Mouse (Mus musculus) CH12.LX (cell line): ENCODE results near the gene Selenov. TPM values are rescaled to one million over a fixed set of nuclear protein-coding genes. Genes with fewer than 3 reads are reported as not detected.

Experiments used
- DNase-seq: peaks from one replicate; pipeline ENCODE4 v3.0.0-alpha.2; 2013; ENCODE audit errors: extremely low read depth
- H3K27ac ChIP-seq: 2 replicates; pipeline ENCODE4 v1.5.1; 2012; ENCODE audit warnings: low read depth, mild to moderate bottlenecking, control low read depth, moderate library complexity; ENCODE audit not compliant: insufficient read depth
- H3K27me3 ChIP-seq: replicated peaks from 2 replicates; pipeline ENCODE3; 2012; ENCODE audit warnings: inconsistent platforms
- H3K36me3 ChIP-seq, 2 experiments: replicated peaks in 1 of 2; 2 replicates each; pipeline versions ENCODE3 to v1.6.1; 2012; ENCODE audit warnings: inconsistent platforms in 1 of 2, low read length in 1 of 2, mild to moderate bottlenecking in 1 of 2, mixed read lengths in 1 of 2, moderate library complexity in 1 of 2; ENCODE audit not compliant: control insufficient read depth in 1 of 2, insufficient read depth in 1 of 2
- H3K4me1 ChIP-seq, 2 experiments: 2 replicates each; pipeline ENCODE4 v1.6.1; 2012; ENCODE audit warnings: inconsistent platforms in 1 of 2, moderate library complexity in 1 of 2; ENCODE audit not compliant: insufficient read depth in 2 of 2, control insufficient read depth in 1 of 2
- H3K4me2 ChIP-seq: 2 replicates; pipeline ENCODE4 v1.6.1; 2012; ENCODE audit warnings: low read depth, mild to moderate bottlenecking, control low read depth; ENCODE audit not compliant: poor library complexity, insufficient read depth, severe bottlenecking
- H3K4me3 ChIP-seq, 3 experiments: fragments of 150-350 bp in 1 of 3; sonication (generic) in 1 of 3; replicated peaks in 1 of 3; 2 replicates each; pipeline versions ENCODE3 to v1.5.1; 2011 to 2012; ENCODE audit warnings: low read depth in 2 of 3, low read length in 2 of 3, mild to moderate bottlenecking in 2 of 3, moderate library complexity in 2 of 3, control low read depth in 1 of 3, improper control_type of control experiment in 1 of 3, inconsistent platforms in 1 of 3, mixed read lengths in 1 of 3; ENCODE audit not compliant: poor library complexity in 1 of 3
- H3K79me2 ChIP-seq: replicated peaks from 2 replicates; pipeline ENCODE4 v1.6.1; 2012; ENCODE audit warnings: mild to moderate bottlenecking, moderate library complexity; ENCODE audit not compliant: control insufficient read depth, poor library complexity, insufficient read depth, severe bottlenecking; ENCODE audit errors: extremely low read depth
- H3K9ac ChIP-seq: 2 replicates; pipeline ENCODE4 v1.6.1; 2012; ENCODE audit warnings: low read depth, mild to moderate bottlenecking, control low read depth, moderate library complexity; ENCODE audit not compliant: insufficient read depth
- H3K9me3 ChIP-seq: replicated peaks from 2 replicates; pipeline ENCODE3; 2012; ENCODE audit warnings: low read length, inconsistent platforms, mixed read lengths
- BHLHE40 ChIP-seq: IDR thresholded peaks from 2 replicates; pipeline ENCODE4 v1.6.1; 2011; ENCODE audit warnings: mild to moderate bottlenecking, low read depth, low read length, improper control_type of control experiment
- CHD1 ChIP-seq: IDR thresholded peaks from 2 replicates; pipeline ENCODE4 v1.6.1; 2012; ENCODE audit warnings: low read depth, low read length, improper control_type of control experiment, inconsistent platforms
- CHD2 ChIP-seq: IDR thresholded peaks from 2 replicates; pipeline ENCODE4 v1.6.1; 2011; ENCODE audit warnings: low read length, improper control_type of control experiment
- CTCF ChIP-seq, 2 experiments: IDR thresholded peaks in 1 of 2; conservative IDR thresholded peaks in 1 of 2; 2 replicates each; pipeline ENCODE4 v1.5.1; 2011 to 2012; ENCODE audit warnings: low read depth in 2 of 2, low read length in 2 of 2, improper control_type of control experiment in 1 of 2, inconsistent platforms in 1 of 2, mild to moderate bottlenecking in 1 of 2, moderate library complexity in 1 of 2
- ELF1 ChIP-seq: IDR thresholded peaks from 2 replicates; pipeline ENCODE4 v1.6.1; 2014; ENCODE audit warnings: low read depth, mild to moderate bottlenecking, inconsistent platforms, low read length, improper control_type of control experiment
- EP300 ChIP-seq: IDR thresholded peaks from 2 replicates; pipeline ENCODE4 v1.6.1; 2011; ENCODE audit warnings: low read length, improper control_type of control experiment
- ETS1 ChIP-seq: conservative IDR thresholded peaks from 2 replicates; pipeline ENCODE4 v1.6.1; 2012; ENCODE audit warnings: low read depth, mild to moderate bottlenecking, inconsistent platforms, low read length, improper control_type of control experiment, moderate library complexity
- KAT2A ChIP-seq: IDR thresholded peaks from 2 replicates; pipeline ENCODE4 v1.6.1; 2012; ENCODE audit warnings: low read length, improper control_type of control experiment, inconsistent platforms; ENCODE audit not compliant: insufficient replicate concordance
- MAFK ChIP-seq: IDR thresholded peaks from 2 replicates; pipeline ENCODE4 v1.6.1; 2011; ENCODE audit warnings: low read length, improper control_type of control experiment; ENCODE audit not compliant: insufficient replicate concordance
- MAX ChIP-seq: IDR thresholded peaks from 2 replicates; pipeline ENCODE4 v1.6.1; 2011; ENCODE audit warnings: low read length, improper control_type of control experiment
- MAZ ChIP-seq: IDR thresholded peaks from 2 replicates; pipeline ENCODE4 v1.6.1; 2012; ENCODE audit warnings: low read depth, mild to moderate bottlenecking, inconsistent platforms, low read length, improper control_type of control experiment, moderate library complexity
- MEF2A ChIP-seq: IDR thresholded peaks from 2 replicates; pipeline ENCODE4 v1.6.1; 2014; ENCODE audit warnings: low read depth, mild to moderate bottlenecking, inconsistent platforms, low read length, improper control_type of control experiment, borderline replicate concordance
- MXI1 ChIP-seq: IDR thresholded peaks from 2 replicates; pipeline ENCODE4 v1.6.1; 2011; ENCODE audit warnings: mild to moderate bottlenecking, low read depth, low read length, improper control_type of control experiment
- NRF1 ChIP-seq: IDR thresholded peaks from 2 replicates; pipeline ENCODE4 v1.6.1; 2014; ENCODE audit warnings: low read depth, mild to moderate bottlenecking, inconsistent platforms, low read length, improper control_type of control experiment, moderate library complexity
- POLR2A ChIP-seq: IDR thresholded peaks from 2 replicates; pipeline ENCODE4 v1.6.1; 2011; ENCODE audit warnings: low read depth, mild to moderate bottlenecking, improper control_type of control experiment, low read length
- RAD21 ChIP-seq: IDR thresholded peaks from 2 replicates; pipeline ENCODE4 v1.6.1; 2011; ENCODE audit warnings: low read depth, mild to moderate bottlenecking, low read length, improper control_type of control experiment, moderate library complexity
- RCOR1 ChIP-seq: conservative IDR thresholded peaks from 2 replicates; pipeline ENCODE4 v1.6.1; 2012; ENCODE audit warnings: low read depth, mild to moderate bottlenecking, inconsistent platforms, low read length, improper control_type of control experiment
- SMC3 ChIP-seq: IDR thresholded peaks from 2 replicates; pipeline ENCODE4 v1.6.1; 2011; ENCODE audit warnings: low read depth, low read length, improper control_type of control experiment
- TBP ChIP-seq: conservative IDR thresholded peaks from 2 replicates; pipeline ENCODE4 v1.6.1; 2011; ENCODE audit warnings: low read depth, low read length, improper control_type of control experiment
- TCF12 ChIP-seq: IDR thresholded peaks from 2 replicates; pipeline ENCODE4 v1.6.1; 2014; ENCODE audit warnings: low read depth, mild to moderate bottlenecking, inconsistent platforms, low read length, improper control_type of control experiment
- USF2 ChIP-seq: conservative IDR thresholded peaks from 2 replicates; pipeline ENCODE4 v1.6.1; 2011; ENCODE audit warnings: low read depth, low read length, improper control_type of control experiment
- ZC3H11A ChIP-seq: IDR thresholded peaks from 2 replicates; pipeline ENCODE4 v1.6.1; 2012; ENCODE audit warnings: low read depth, mild to moderate bottlenecking, inconsistent platforms, low read length, improper control_type of control experiment
- dilution Hi-C: fragments of 300-500 bp; cut with MboI; formaldehyde crosslinking; loops from 2 replicates; pipeline ENCODE4 v1.14.3; 2020; ENCODE audit warnings: low sequenced_read_pairs; ENCODE audit not compliant: extremely low pct_unique_long_range_greater_than_20kb, extremely low pct_ligation_motif_present
- in situ Hi-C: fragments of 300-500 bp; cut with MboI; formaldehyde crosslinking; loops from 3 replicates; pipeline ENCODE4 v1.14.3; 2019; ENCODE audit warnings: low sequenced_read_pairs, low pct_ligation_motif_present, low pct_unique_long_range_greater_than_20kb, mixed read lengths
- polyA plus RNA-seq: library from polyadenylated mRNA; unstranded; fragments of >175 nt; gene quantifications from 2 replicates; pipeline ENCODE4 v1.2.1, GENCODE M21; 2012; ENCODE audit warnings: low read depth; ENCODE audit not compliant: insufficient read length
- total RNA-seq, 2 experiments: library from RNA; depleted of rRNA; stranded (reverse); fragments of 300-350 nt in 1 of 2; fragments of >200 nt in 1 of 2; gene quantifications; 2 replicates each; pipeline ENCODE4 v1.2.3; 2012 to 2014

The Selenov gene
- total and polyA plus RNA-seq, 3 experiments = not detected

- Histone ChIP-seq H3K36me3 (peaks cover 0 to 5% of the 10 kb centered on the region in 2 experiments), H3K4me3 (no peak overlapping the region), H3K27me3 (no peaks in the 10 kb centered on the region), H3K4me1 (peaks cover 10 to 23% of the 10 kb centered on the region in 2 experiments), H3K27ac (no peak overlapping the region), H3K9me3 (no peaks in the 10 kb centered on the region), H3K4me2 (no peak overlapping the region), H3K79me2 (no peaks in the 10 kb centered on the region), H3K9ac (no peak overlapping the region)
- in situ Hi-C loops (no loop called here), dilution Hi-C loops (no loop called here)
- peak; percentile 67 for DNase-seq
- TF ChIP-seq CHD2 (no peak), NRF1 (peak; percentile 41; the same call in 1 of the 2 replicates), EP300 (no peak), CTCF (conservative IDR thresholded peaks at IDR 0.05 in 1 of 2, IDR thresholded peaks at IDR 0.05 in 1 of 2; ENCODE audit: low read depth in 2 of 2, low read length in 2 of 2) (peak; percentile 12 to 72; a peak in 3 of 4 replicates), SMC3 (peak; percentile 49), CHD1 (no peak), USF2 (no peak), KAT2A (no peak), ZC3H11A (no peak), MEF2A (no peak), POLR2A (no peak), ETS1 (peak; percentile 53; the same call in 1 of the 2 replicates), RAD21 (peak; percentile 75), BHLHE40 (peak; percentile 83), TBP (no peak), TCF12 (no peak), MAFK (no peak), RCOR1 (no peak), MAX (peak; percentile 61; the same call in 1 of the 2 replicates), MAZ (no peak), MXI1 (peak; percentile 22; the same call in 1 of the 2 replicates)
Observed at GRCm38 (mm10) chr7:28298837-28299625, 8.0 kb upstream of the Selenov start.

DNA sequence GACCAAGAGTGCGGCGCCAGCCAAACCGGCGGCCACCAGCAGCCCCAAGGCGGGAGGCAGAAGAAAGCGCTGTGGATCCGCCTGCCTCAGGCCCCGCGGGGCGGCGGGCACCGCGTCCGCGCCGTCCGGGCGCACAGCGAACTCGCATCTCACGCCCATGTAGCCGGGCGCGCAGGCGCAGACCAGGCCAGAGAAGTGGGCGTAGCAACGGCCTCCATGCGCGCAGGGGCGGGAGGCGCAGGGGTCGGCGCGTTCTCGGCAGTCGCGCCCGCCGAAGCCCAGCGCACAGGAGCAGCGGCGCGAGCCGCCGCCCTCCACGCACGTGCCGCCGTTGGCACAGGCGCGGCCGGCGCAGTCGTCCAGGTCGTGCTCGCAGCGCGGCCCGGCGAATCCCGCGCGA lies 3.5 kb upstream of the Selenov start:
- no peak overlapping the region for H3K9ac ChIP-seq

More for the DNA sequence above, 3.5 kb upstream of the Selenov start:
- in situ Hi-C loops (no loop called here), dilution Hi-C loops (no loop called here)
- H3K9me3 ChIP-seq = no peaks in the 10 kb centered on the region
- H3K36me3 ChIP-seq = no peaks in the 10 kb centered on the region
- TF ChIP-seq ELF1 (no peak), BHLHE40 (0 out of 2 replicates have a peak, but pooled peaks have one; percentile 11), NRF1 (peak; percentile 73)
- no peak for DNase-seq
- peaks cover 3 to 4% of the 10 kb centered on the region in 2 experiments; a peak in 2 of 4 replicates for H3K4me1 ChIP-seq
- no peak overlapping the region for H3K27ac ChIP-seq
- no peak overlapping the region for H3K4me2 ChIP-seq
- no peaks in the 10 kb centered on the region for H3K79me2 ChIP-seq
- H3K4me3 ChIP-seq = peak overlapping the region in 1 of 3 experiments; percentile 48
- no peaks in the 10 kb centered on the region for H3K27me3 ChIP-seq
